8 mouse cellular contexts compared by ENCODE assay signal in the genomic region with DNA sequence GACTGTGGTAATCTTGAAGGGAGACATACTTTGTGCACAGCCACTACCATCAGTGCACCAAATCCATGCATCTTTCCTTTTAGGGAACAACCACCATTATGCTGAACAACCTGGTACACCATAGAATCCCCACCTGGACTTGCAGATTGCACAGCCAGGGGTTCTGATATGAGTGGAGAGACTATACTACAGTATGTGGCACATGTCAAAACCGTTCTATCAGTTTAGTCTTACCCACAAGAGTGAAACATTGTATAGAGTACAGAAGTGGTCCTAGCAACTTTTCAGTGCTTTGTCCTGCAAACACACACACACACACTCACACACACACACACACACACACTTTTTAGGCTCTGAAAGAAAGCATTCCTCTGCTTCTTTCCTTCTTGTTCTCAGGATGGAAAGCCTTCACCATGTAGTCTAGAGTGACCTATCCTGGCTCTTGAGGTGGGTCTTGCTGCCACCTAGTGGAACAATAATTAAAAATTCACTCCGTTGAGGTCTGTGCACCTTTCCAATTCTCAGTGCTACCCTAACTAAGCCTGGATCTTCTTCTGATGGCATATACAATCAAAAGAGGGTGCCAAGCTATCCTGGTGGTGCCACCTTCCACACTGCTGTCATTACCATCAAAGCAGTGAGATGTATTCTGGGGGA. TPM values are rescaled to one million over a fixed set of nuclear protein-coding genes. Genes with fewer than 3 reads are reported as not detected.
DNase-seq lines count a peak whose midpoint lies in the region; ATAC-seq and TF ChIP-seq lines count a peak whose summit lies in the region.

No protein-coding gene starts in this region.

- peak; percentile 71 for TF ChIP-seq RAD21 in MEL (IDR thresholded peaks at IDR 0.05; ENCODE audit: low read depth, low read length)

- no peak overlapping the region for H3K4me3 ChIP-seq in MEL (ENCODE audit: control insufficient read depth in 1 of 2, insufficient read depth in 1 of 2, low read depth in 2 of 2, low read length in 2 of 2)
- H3K4me3 ChIP-seq in forebrain, embryonic 12.5 days (replicated peaks), result no peak overlapping the region

- no peak overlapping the region for H3K27ac ChIP-seq in MEL (ENCODE audit: control insufficient read depth, low read depth, low read length)
- H3K27ac ChIP-seq in forebrain, embryonic 12.5 days, result no peak overlapping the region

- H3K27me3 ChIP-seq in MEL (ENCODE audit: control insufficient read depth in 1 of 2, insufficient read depth in 2 of 2, low read length in 2 of 2), result peaks cover 0 to 6% of the 10 kb centered on the region in 2 experiments; a peak in 2 of 4 replicates
- H3K27me3 ChIP-seq in forebrain, embryonic 12.5 days, result no peaks in the 10 kb centered on the region

- 48% methylated on average over 2 of the region's 2 CpGs for WGBS in forebrain, embryonic 12.5 days

- peaks cover 0 to 9% of the 10 kb centered on the region in 2 experiments; a peak in 1 of 4 replicates for H3K4me1 ChIP-seq in MEL (ENCODE audit: control insufficient read depth in 1 of 2, insufficient read depth in 2 of 2, low read length in 2 of 2)
- H3K4me1 ChIP-seq in forebrain, embryonic 12.5 days, result 0 out of 2 replicates have a peak, but pooled peaks cover 2% of the 10 kb centered on the region

- H3K36me3 ChIP-seq in MEL (ENCODE audit: control insufficient read depth in 1 of 2, insufficient read depth in 2 of 2, low read length in 2 of 2), result peaks cover 0 to 6% of the 10 kb centered on the region in 2 experiments; a peak in 2 of 4 replicates
- H3K36me3 ChIP-seq in forebrain, embryonic 12.5 days (replicated peaks), result no peaks in the 10 kb centered on the region

- no peak for TF ChIP-seq POLR2A in MEL (IDR thresholded peaks at IDR 0.05; ENCODE audit: control insufficient read depth in 1 of 2, insufficient read depth in 1 of 2, low read depth in 1 of 2, low read length in 2 of 2, poor library complexity in 1 of 2)

- no peaks in the 10 kb centered on the region for H3K79me2 ChIP-seq in MEL (ENCODE audit: control insufficient read depth, insufficient read depth, low read length, poor library complexity)

- ATAC-seq in forebrain, embryonic 12.5 days (ENCODE audit: low FRiP score), result peak; percentile 61; the same call in 1 of the 2 replicates

- no peaks in the 10 kb centered on the region for H3K9me3 ChIP-seq in MEL (replicated peaks; ENCODE audit: insufficient read depth, low read length)
- H3K9me3 ChIP-seq in forebrain, embryonic 12.5 days, result no peaks in the 10 kb centered on the region

- H3K9ac ChIP-seq in MEL (ENCODE audit: control insufficient read depth, low read depth, low read length, poor library complexity, severe bottlenecking), result no peak overlapping the region
- no peak overlapping the region for H3K9ac ChIP-seq in forebrain, embryonic 12.5 days

- TF ChIP-seq CTCF in MEL (IDR thresholded peaks at IDR 0.05 in 2 of 3, conservative IDR thresholded peaks at IDR 0.05 in 1 of 3; ENCODE audit: control insufficient read depth in 1 of 3, insufficient read depth in 1 of 3, low read depth in 2 of 3, low read length in 3 of 3, poor library complexity in 1 of 3, severe bottlenecking in 1 of 3), result peak; percentile 24 to 70 (median 40); a peak in 5 of 6 replicates

- TF ChIP-seq EP300 in MEL (IDR thresholded peaks at IDR 0.05; ENCODE audit: low read depth in 1 of 2, low read length in 2 of 2), result no peak

- no peak overlapping the region for H3K4me2 ChIP-seq in forebrain, embryonic 12.5 days

- peak; percentile 26 to 71 for DNase-seq in layer of hippocampus, postnatal 14 days (ENCODE audit: low spot score in 2 of 2)
- DNase-seq in layer of hippocampus, postnatal 25 days (ENCODE audit: extremely low spot score in 1 of 2, low spot score in 1 of 2), result no peak
- peak; percentile 54 for DNase-seq in MEL (ENCODE audit: low read depth, low spot score)
- DNase-seq in kidney, adult 8-10 months, result peak; percentile 55 to 65
- DNase-seq in lung, postnatal 36 days, result peak; percentile 73
- DNase-seq in Muller cell, postnatal 12 days (ENCODE audit: inconsistent ontology term), result no peak
- DNase-seq in cerebellum, adult 18-20 months, result no peak

TF ChIP-seq in MEL, 35 proteins besides CTCF, POLR2A, EP300 and RAD21:
- TF ChIP-seq SIN3A (IDR thresholded peaks at IDR 0.05; ENCODE audit: low read length), result no peak
- no peak for TF ChIP-seq MXI1 (IDR thresholded peaks at IDR 0.05; ENCODE audit: low read depth, low read length)
- peak; percentile 63 for TF ChIP-seq SMC3 (IDR thresholded peaks at IDR 0.05; ENCODE audit: low read depth, low read length)
- peak; percentile 24; the same call in 1 of the 2 replicates for TF ChIP-seq ZC3H11A (IDR thresholded peaks at IDR 0.05; ENCODE audit: low read depth, low read length)
- TF ChIP-seq ZMIZ1 (IDR thresholded peaks at IDR 0.05; ENCODE audit: low read depth, low read length), result no peak
- no peak for TF ChIP-seq USF2 (IDR thresholded peaks at IDR 0.05; ENCODE audit: borderline replicate concordance in 1 of 2, insufficient read depth in 1 of 2, low read depth in 1 of 2, low read length in 2 of 2)
- TF ChIP-seq ZNF384 (IDR thresholded peaks at IDR 0.05; ENCODE audit: low read depth, low read length), result no peak
- no peak for TF ChIP-seq E2F4 (IDR thresholded peaks at IDR 0.05; ENCODE audit: borderline replicate concordance, low read depth, low read length)
- TF ChIP-seq CHD1 (IDR thresholded peaks at IDR 0.05; ENCODE audit: low read depth, low read length), result no peak
- no peak for TF ChIP-seq ELF1 (IDR thresholded peaks at IDR 0.05; ENCODE audit: low read depth, low read length)
- TF ChIP-seq MAFK (IDR thresholded peaks at IDR 0.05; ENCODE audit: borderline replicate concordance, low read depth, low read length), result no peak
- TF ChIP-seq BHLHE40 (IDR thresholded peaks at IDR 0.05; ENCODE audit: borderline replicate concordance, low read depth, low read length), result no peak

RNA-seq across cellular contexts. Expression of a gene that starts 5.5 kb away (rescaled TPM):
- not detected for total RNA-seq in layer of hippocampus, postnatal 14 days (2021)
- total RNA-seq in layer of hippocampus, postnatal 25 days (2021), result not detected
- total RNA-seq in MEL (2012; rRNA removed), result not detected in 2 replicates
- not detected for polyA plus RNA-seq in MEL (2012; ENCODE audit: insufficient read depth in 1 of 2, insufficient read length in 2 of 2, low read depth in 1 of 2, low replicate concordance in 2 of 2, missing spikeins in 1 of 2)
- not detected in 2 replicates for polyA plus RNA-seq in forebrain, embryonic 12.5 days (2016; fragmentation: Nextera tagmentation; extraction: Ambion mirVana)

RNA-seq across cellular contexts. Expression of a gene that starts 10.9 kb away (rescaled TPM):
- not detected for total RNA-seq in layer of hippocampus, postnatal 14 days (2021)
- not detected for total RNA-seq in layer of hippocampus, postnatal 25 days (2021)
- 0.03 TPM in 1 of 2 replicates, not detected in the other for total RNA-seq in MEL (2012; rRNA removed)
- under 1 TPM in 1 of 2 experiments, not detected in 1; 0.06 TPM for polyA plus RNA-seq in MEL (2012; ENCODE audit: insufficient read depth in 1 of 2, insufficient read length in 2 of 2, low read depth in 1 of 2, low replicate concordance in 2 of 2, missing spikeins in 1 of 2)
- polyA plus RNA-seq in forebrain, embryonic 12.5 days (2016; fragmentation: Nextera tagmentation; extraction: Ambion mirVana), result not detected in 2 replicates

RNA-seq across cellular contexts. Expression of a gene that starts 15.1 kb away (rescaled TPM):
- 100 to 1,000 TPM; 517 to 530 TPM for total RNA-seq in layer of hippocampus, postnatal 14 days (2021)
- 100 to 1,000 TPM; 613 to 690 TPM for total RNA-seq in layer of hippocampus, postnatal 25 days (2021)
- 61.3 and 65.7 TPM in 2 replicates for total RNA-seq in MEL (2012; rRNA removed)
- polyA plus RNA-seq in MEL (2012; ENCODE audit: insufficient read depth in 1 of 2, insufficient read length in 2 of 2, low read depth in 1 of 2, low replicate concordance in 2 of 2, missing spikeins in 1 of 2), result 10 to 100 TPM in 1 of 2 experiments, not detected in 1; 99.5 TPM
- polyA plus RNA-seq in forebrain, embryonic 12.5 days (2016; fragmentation: Nextera tagmentation; extraction: Ambion mirVana), result 83.6 and 97.2 TPM in 2 replicates

RNA-seq across cellular contexts. Expression of a gene that starts 59.8 kb away (rescaled TPM):
- not detected for total RNA-seq in layer of hippocampus, postnatal 14 days (2021)
- not detected for total RNA-seq in layer of hippocampus, postnatal 25 days (2021)
- total RNA-seq in MEL (2012; rRNA removed), result not detected in 2 replicates
- not detected for polyA plus RNA-seq in MEL (2012; ENCODE audit: insufficient read depth in 1 of 2, insufficient read length in 2 of 2, low read depth in 1 of 2, low replicate concordance in 2 of 2, missing spikeins in 1 of 2)
- not detected in 2 replicates for polyA plus RNA-seq in forebrain, embryonic 12.5 days (2016; fragmentation: Nextera tagmentation; extraction: Ambion mirVana)

Comparison
In these comparisons a context has a peak if more than half of its experiments do, and no peak if none do; other contexts are left out.
1. DNase-seq: peak in layer of hippocampus, postnatal 14 days (2 of 2), MEL (single experiment), kidney, adult 8-10 months (2 of 2) and lung, postnatal 36 days (single experiment); none in layer of hippocampus, postnatal 25 days (0 of 2), Muller cell, postnatal 12 days (single experiment) and cerebellum, adult 18-20 months (0 of 2).